Mouse (Mus musculus): Measurements from ENCODE around the gene B3gnt4. TPM values are rescaled to one million over a fixed set of nuclear protein-coding genes. Genes with fewer than 3 reads are reported as not detected.

The B3gnt4 gene
- 0.83 and 2.1 TPM in 2 replicates for polyA plus RNA-seq (2016; fragmentation: Nextera tagmentation; extraction: Ambion mirVana)

- no peak within 1 kb of the TSS for H3K27ac ChIP-seq (replicated peaks)
- H3K4me1 ChIP-seq: peaks cover 22% of the 10 kb centered on the region
- H3K4me3 ChIP-seq: no peak within 1 kb of the TSS; the same call in 1 of the 2 replicates
- DNase-seq (ENCODE audit: low spot score): no peak
- WGBS: 90% methylated on average over 5 of the region's 5 CpGs
- H3K27me3 ChIP-seq (ENCODE audit: low read depth, poor library complexity, severe bottlenecking): peaks cover 39% of the 10 kb centered on the region
- no peaks in the 10 kb centered on the region for H3K9me3 ChIP-seq (replicated peaks)
- peaks cover 47% of the 10 kb centered on the region for H3K36me3 ChIP-seq
Measured at GRCm38 (mm10) chr5:123510160-123510559, at the start of gene B3gnt4. TSS of gene B3gnt4 (plus strand) at chr5:123510460.

GRCm38 (mm10) chr5:123461420-123461819 is 48.8 kb upstream of the B3gnt4 start:
- no peaks in the 10 kb centered on the region for H3K4me1 ChIP-seq
- no peak overlapping the region for H3K4me3 ChIP-seq
- no peaks in the 10 kb centered on the region for H3K9me3 ChIP-seq (replicated peaks)
- peaks cover 2% of the 10 kb centered on the region; the same call in 1 of the 2 replicates for H3K36me3 ChIP-seq
- DNase-seq (ENCODE audit: low spot score): no peak
- 45% methylated on average over 5 of the region's 5 CpGs for WGBS
- no peak overlapping the region for H3K27ac ChIP-seq (replicated peaks)
- H3K27me3 ChIP-seq (ENCODE audit: low read depth, poor library complexity, severe bottlenecking): no peaks in the 10 kb centered on the region

GRCm38 (mm10) chr5:123464638-123465037 is 45.6 kb upstream of the B3gnt4 start:
- no peaks in the 10 kb centered on the region for H3K9me3 ChIP-seq (replicated peaks)
- H3K36me3 ChIP-seq: no peaks in the 10 kb centered on the region
- H3K4me3 ChIP-seq: no peak overlapping the region
- WGBS: 80% methylated on average over 1 of the region's 1 CpGs
- H3K4me1 ChIP-seq: no peaks in the 10 kb centered on the region
- no peak overlapping the region for H3K27ac ChIP-seq (replicated peaks)
- no peaks in the 10 kb centered on the region for H3K27me3 ChIP-seq (ENCODE audit: low read depth, poor library complexity, severe bottlenecking)
- no peak for DNase-seq (ENCODE audit: low spot score)

GRCm38 (mm10) chr5:123470784-123471400 is 39.4 kb upstream of the B3gnt4 start:
- Histone ChIP-seq H3K4me1 (peaks cover 5% of the 10 kb centered on the region; the same call in 1 of the 2 replicates), H3K36me3 (no peaks in the 10 kb centered on the region), H3K4me3 (no peak overlapping the region), H3K27me3 (ENCODE audit: low read depth, poor library complexity, severe bottlenecking) (no peaks in the 10 kb centered on the region), H3K9me3 (replicated peaks) (no peaks in the 10 kb centered on the region), H3K27ac (replicated peaks) (peak overlapping the region; percentile 42; the same call in 1 of the 2 replicates)
- 65% methylated on average over 10 of the region's 10 CpGs for WGBS
- peak; percentile 29 for DNase-seq (ENCODE audit: low spot score)

- WGBS: 79% methylated on average over 5 of the region's 5 CpGs
- Histone ChIP-seq H3K4me3 (no peak overlapping the region), H3K27me3 (ENCODE audit: low read depth, poor library complexity, severe bottlenecking) (no peaks in the 10 kb centered on the region), H3K4me1 (peaks cover 5% of the 10 kb centered on the region; the same call in 1 of the 2 replicates), H3K27ac (replicated peaks) (no peak overlapping the region), H3K36me3 (no peaks in the 10 kb centered on the region), H3K9me3 (replicated peaks) (no peaks in the 10 kb centered on the region)
- DNase-seq (ENCODE audit: low spot score): no peak
Measured at GRCm38 (mm10) chr5:123473817-123474216, 36.4 kb upstream of the B3gnt4 start.

- Histone ChIP-seq H3K36me3 (no peaks in the 10 kb centered on the region), H3K27ac (replicated peaks) (no peak overlapping the region), H3K4me3 (no peak overlapping the region), H3K27me3 (ENCODE audit: low read depth, poor library complexity, severe bottlenecking) (peaks cover 12% of the 10 kb centered on the region), H3K4me1 (peaks cover 13% of the 10 kb centered on the region), H3K9me3 (replicated peaks) (no peaks in the 10 kb centered on the region)
- 86% methylated on average over 11 of the region's 11 CpGs for WGBS
- no peak for DNase-seq (ENCODE audit: low spot score)
Measured at GRCm38 (mm10) chr5:123487659-123488395, 22.4 kb upstream of the B3gnt4 start.

GRCm38 (mm10) chr5:123489112-123489785 is 21.0 kb upstream of the B3gnt4 start, which contains the start of the genes Lrrc43 and Il31:
TSS of gene Lrrc43 (plus strand) at chr5:123489305.
TSS of gene Il31 (minus strand) at chr5:123489489.
- H3K27me3 ChIP-seq (ENCODE audit: low read depth, poor library complexity, severe bottlenecking): peaks cover 12% of the 10 kb centered on the region
- 9% methylated on average over 25 of the region's 25 CpGs for WGBS
- peaks cover 13% of the 10 kb centered on the region for H3K4me1 ChIP-seq
- H3K27ac ChIP-seq (replicated peaks): 0 out of 2 replicates have a peak within 1 kb of the TSS, but pooled peaks have one; percentile 42
- no peaks in the 10 kb centered on the region for H3K9me3 ChIP-seq (replicated peaks)
- H3K36me3 ChIP-seq: no peaks in the 10 kb centered on the region
- DNase-seq (ENCODE audit: low spot score): peak; percentile 63
- H3K4me3 ChIP-seq: peak within 1 kb of the TSS; percentile 51

GRCm38 (mm10) chr5:123489935-123490334 is 20.3 kb upstream of the B3gnt4 start:
- 67% methylated on average over 9 of the region's 9 CpGs for WGBS
- DNase-seq (ENCODE audit: low spot score): no peak
- peaks cover 13% of the 10 kb centered on the region for H3K4me1 ChIP-seq

GRCm38 (mm10) chr5:123499717-123500116 is 10.5 kb upstream of the B3gnt4 start:
- DNase-seq (ENCODE audit: low spot score): no peak
- Histone ChIP-seq H3K4me3 (no peak overlapping the region), H3K27me3 (ENCODE audit: low read depth, poor library complexity, severe bottlenecking) (peaks cover 16% of the 10 kb centered on the region), H3K9me3 (replicated peaks) (no peaks in the 10 kb centered on the region), H3K27ac (replicated peaks) (no peak overlapping the region), H3K4me1 (peaks cover 27% of the 10 kb centered on the region), H3K36me3 (no peaks in the 10 kb centered on the region)
- WGBS: 51% methylated on average over 4 of the region's 4 CpGs

More at GRCm38 (mm10) chr5:123489935-123490334, 20.3 kb upstream of the B3gnt4 start:
- H3K9me3 ChIP-seq (replicated peaks): no peaks in the 10 kb centered on the region
- 0 out of 2 replicates have a peak overlapping the region, but pooled peaks have one; percentile 51 for H3K4me3 ChIP-seq
- peaks cover 12% of the 10 kb centered on the region for H3K27me3 ChIP-seq (ENCODE audit: low read depth, poor library complexity, severe bottlenecking)
- no peak overlapping the region for H3K27ac ChIP-seq (replicated peaks)
- no peaks in the 10 kb centered on the region for H3K36me3 ChIP-seq

- Histone ChIP-seq H3K9me3 (replicated peaks) (no peaks in the 10 kb centered on the region), H3K27me3 (ENCODE audit: low read depth, poor library complexity, severe bottlenecking) (peaks cover 21% of the 10 kb centered on the region), H3K4me3 (no peak overlapping the region), H3K27ac (replicated peaks) (no peak overlapping the region), H3K36me3 (no peaks in the 10 kb centered on the region), H3K4me1 (peaks cover 22% of the 10 kb centered on the region)
- 88% methylated on average over 4 of the region's 4 CpGs for WGBS
- DNase-seq (ENCODE audit: low spot score): no peak
Measured at GRCm38 (mm10) chr5:123501973-123502372, 8.3 kb upstream of the B3gnt4 start.

GRCm38 (mm10) chr5:123507936-123508723 is 2.1 kb upstream of the B3gnt4 start:
- peaks cover 29% of the 10 kb centered on the region for H3K4me1 ChIP-seq
- H3K4me3 ChIP-seq: peak overlapping the region; percentile 68
- WGBS: 1% methylated on average over 59 of the region's 59 CpGs
- peak; percentile 92 for DNase-seq (ENCODE audit: low spot score)
- H3K36me3 ChIP-seq: peaks cover 29% of the 10 kb centered on the region
- H3K9me3 ChIP-seq (replicated peaks): no peaks in the 10 kb centered on the region
- H3K27ac ChIP-seq (replicated peaks): peak overlapping the region; percentile 84
- peaks cover 39% of the 10 kb centered on the region for H3K27me3 ChIP-seq (ENCODE audit: low read depth, poor library complexity, severe bottlenecking)

- Histone ChIP-seq H3K9me3 (replicated peaks) (no peaks in the 10 kb centered on the region), H3K36me3 (peaks cover 34% of the 10 kb centered on the region), H3K27me3 (ENCODE audit: low read depth, poor library complexity, severe bottlenecking) (peaks cover 39% of the 10 kb centered on the region), H3K27ac (replicated peaks) (peak overlapping the region; percentile 84), H3K4me1 (peaks cover 23% of the 10 kb centered on the region), H3K4me3 (peak overlapping the region; percentile 68)
- DNase-seq (ENCODE audit: low spot score): no peak
- 10% methylated on average over 12 of the region's 12 CpGs for WGBS
Measured at GRCm38 (mm10) chr5:123508921-123509320, 1.3 kb upstream of the B3gnt4 start.
